Mouse (Mus musculus): ENCODE measurements around the gene Gm7945.
"Not testable (repeated sequence)": the region's sequence is repeated elsewhere in the genome, so short reads cannot be mapped to it uniquely, and the experiment has no call there.

Gm7945 gene

GRCm38 (mm10) chr14:41386279-41386678 is at the start of gene Gm7945:
Gene Gm7945, minus strand, starts transcription at chr14:41386379.
- not testable (repeated sequence) for DNase-seq (ENCODE audit: low spot score)

- not testable (repeated sequence) for DNase-seq (ENCODE audit: low spot score)
These were observed 39.4 kb upstream of the Gm7945 start for GRCm38 (mm10) chr14:41425393-41426075.

- DNase-seq (ENCODE audit: low spot score), result not testable (repeated sequence)
These were observed 38.5 kb upstream of the Gm7945 start for GRCm38 (mm10) chr14:41424694-41425093.

GRCm38 (mm10) chr14:41408181-41408580 is 22.0 kb upstream of the Gm7945 start, which contains the start of gene Gm6482:
Gene Gm6482, minus strand, starts transcription at chr14:41408281.
- DNase-seq (ENCODE audit: low spot score), result not testable (repeated sequence)

- DNase-seq (ENCODE audit: low spot score), result not testable (repeated sequence)
These were observed 37.9 kb downstream of the Gm7945 start, which contains the start of gene Gm5798 for GRCm38 (mm10) chr14:41348309-41348708. Gene Gm5798, plus strand, starts transcription at chr14:41348609.
